Mouse (Mus musculus) testis, adult 2 months (tissue): Measurements from ENCODE around the gene Olfr203. TPM values are rescaled to one million over a fixed set of nuclear protein-coding genes. Genes with fewer than 3 reads are reported as not detected.
"Not testable (repeated sequence)": the region's sequence is repeated elsewhere in the genome, so short reads cannot be mapped to it uniquely, and the experiment has no call there.

Source experiments
- H3K27ac ChIP-seq: fragments of 200-500 bp; 2 replicates; pipeline ENCODE4 v1.5.1; 2012; ENCODE audit warnings: low read depth, low read length; ENCODE audit not compliant: control insufficient read depth, insufficient read depth
- H3K27me3 ChIP-seq: fragments of 200-500 bp; 2 replicates; pipeline ENCODE4 v1.6.1; 2012; ENCODE audit warnings: mild to moderate bottlenecking, low read length, moderate library complexity; ENCODE audit not compliant: control insufficient read depth, insufficient read depth
- H3K36me3 ChIP-seq: fragments of 200-500 bp; 2 replicates; pipeline ENCODE4 v1.6.1; 2012; ENCODE audit warnings: mild to moderate bottlenecking, low read length; ENCODE audit not compliant: control insufficient read depth, insufficient read depth
- H3K4me1 ChIP-seq: fragments of 200-500 bp; 2 replicates; pipeline ENCODE4 v1.6.1; 2012; ENCODE audit warnings: low read length; ENCODE audit not compliant: control insufficient read depth, insufficient read depth
- H3K4me3 ChIP-seq: fragments of 200-500 bp; 2 replicates; pipeline ENCODE4 v1.5.1; 2012; ENCODE audit warnings: low read depth, mild to moderate bottlenecking, low read length, moderate library complexity, mixed read lengths; ENCODE audit not compliant: control insufficient read depth
- CTCF ChIP-seq: fragments of 200-500 bp; IDR thresholded peaks from 2 replicates; pipeline ENCODE4 v1.5.1; 2012; ENCODE audit warnings: low read depth, mild to moderate bottlenecking, inconsistent platforms, low read length, moderate library complexity; ENCODE audit not compliant: control insufficient read depth, insufficient read depth, insufficient replicate concordance
- POLR2A ChIP-seq: fragments of 200-500 bp; IDR thresholded peaks from 2 replicates; pipeline ENCODE4 v1.6.1; 2012; ENCODE audit warnings: low read depth, mild to moderate bottlenecking, inconsistent platforms, low read length, moderate library complexity; ENCODE audit not compliant: control insufficient read depth
- polyA plus RNA-seq: library from polyadenylated mRNA; depleted of rRNA; stranded (reverse); fragments of >200 nt; gene quantifications from 2 replicates; pipeline ENCODE4 v1.2.3, GENCODE M21; 2012; rRNA removed

Gene Olfr203
- polyA plus RNA-seq, 1 experiment = not detected

- no peaks in the 10 kb centered on the region for H3K4me1 ChIP-seq
- H3K36me3 ChIP-seq = no peaks in the 10 kb centered on the region
- TF ChIP-seq CTCF (no peak), POLR2A (no peak)
- no peak within 1 kb of the TSS for H3K27ac ChIP-seq
- H3K4me3 ChIP-seq = no peak within 1 kb of the TSS
- H3K27me3 ChIP-seq = no peaks in the 10 kb centered on the region
These were observed 19.5 kb downstream of the Olfr203 start, which contains the start of gene Olfr204 for GRCm38 (mm10) chr16:59318148-59318547. Gene Olfr204, minus strand, starts transcription at chr16:59318248.

- not testable (repeated sequence) for H3K4me3 ChIP-seq, H3K36me3 ChIP-seq, H3K27ac ChIP-seq, H3K4me1 ChIP-seq, H3K27me3 ChIP-seq
These were observed 24.6 kb downstream of the Olfr203 start for GRCm38 (mm10) chr16:59323262-59323661.

- H3K27ac ChIP-seq = no peak within 1 kb of the TSS
- TF ChIP-seq CTCF (no peak), POLR2A (no peak)
- H3K36me3 ChIP-seq = no peaks in the 10 kb centered on the region
- no peaks in the 10 kb centered on the region for H3K27me3 ChIP-seq
- no peaks in the 10 kb centered on the region for H3K4me1 ChIP-seq
- no peak within 1 kb of the TSS for H3K4me3 ChIP-seq
These were observed 32.4 kb downstream of the Olfr203 start, which contains the start of gene Olfr205 for GRCm38 (mm10) chr16:59331038-59331437. Gene Olfr205, minus strand, starts transcription at chr16:59331138.

GRCm38 (mm10) chr16:59349146-59349545 is 50.5 kb downstream of the Olfr203 start, which contains the start of gene Olfr206:
Gene Olfr206, minus strand, starts transcription at chr16:59349246.
- TF ChIP-seq POLR2A = no peak
- TF ChIP-seq CTCF = no peak

More at GRCm38 (mm10) chr16:59349146-59349545, 50.5 kb downstream of the Olfr203 start, which contains the start of gene Olfr206:
- H3K4me3 ChIP-seq = no peak within 1 kb of the TSS
- no peaks in the 10 kb centered on the region for H3K27me3 ChIP-seq
- no peaks in the 10 kb centered on the region for H3K36me3 ChIP-seq
- no peaks in the 10 kb centered on the region for H3K4me1 ChIP-seq
- H3K27ac ChIP-seq = no peak within 1 kb of the TSS

Other genes starting within 250 kb of the Olfr203 start
- gene Olfr190, start 220.9 kb upstream of the Olfr203 start, polyA plus RNA-seq = not detected in 2 replicates
- not detected in 2 replicates for gene Olfr191, start 209.1 kb upstream of the Olfr203 start, polyA plus RNA-seq
- not detected in 2 replicates for gene Olfr193, start 187.0 kb upstream of the Olfr203 start, polyA plus RNA-seq
- gene Olfr194, start 177.8 kb upstream of the Olfr203 start, polyA plus RNA-seq = 0.04 and 0.15 TPM in 2 replicates
- not detected in 2 replicates for gene Olfr195, start 151.8 kb upstream of the Olfr203 start, polyA plus RNA-seq
- gene Olfr196, start 128.4 kb upstream of the Olfr203 start, polyA plus RNA-seq = not detected in 2 replicates
- not detected in 2 replicates for gene Olfr198, start 95.3 kb upstream of the Olfr203 start, polyA plus RNA-seq
- gene Olfr199, start 79.1 kb upstream of the Olfr203 start, polyA plus RNA-seq = 1.3 and 1.4 TPM in 2 replicates
- not detected in 2 replicates for gene Olfr201, start 26.2 kb upstream of the Olfr203 start, polyA plus RNA-seq
- gene Olfr202, start 12.1 kb upstream of the Olfr203 start, polyA plus RNA-seq = not detected in 2 replicates
- gene Olfr204, start 19.4 kb downstream of the Olfr203 start, polyA plus RNA-seq = not detected in 2 replicates
- not detected in 2 replicates for gene Olfr205, start 32.3 kb downstream of the Olfr203 start, polyA plus RNA-seq
- gene Olfr206, start 50.4 kb downstream of the Olfr203 start, polyA plus RNA-seq = not detected in 2 replicates
- gene Olfr209, start 65.1 kb downstream of the Olfr203 start, polyA plus RNA-seq = not detected in 2 replicates
- 0.02 TPM in 1 of 2 replicates, not detected in the other for gene Gabrr3, start 108.5 kb downstream of the Olfr203 start, polyA plus RNA-seq
- gene Riox2, start 172.9 kb downstream of the Olfr203 start, polyA plus RNA-seq = 2.4 and 2.7 TPM in 2 replicates